Mouse (Mus musculus) A20 (cell line): ENCODE measurements around the gene Gm10282.

Experiments used
- DNase-seq: peaks from one replicate; pipeline ENCODE4 v3.0.0-alpha.2; 2011; ENCODE audit warnings: low read depth, low spot score

Gene Gm10282

GRCm38 (mm10) chr8:72324036-72324706 is 19.1 kb upstream of the Gm10282 start:
- no peak for DNase-seq

GRCm38 (mm10) chr8:72323131-72323725 is 18.2 kb upstream of the Gm10282 start:
- no peak for DNase-seq

- peak; percentile 85 for DNase-seq
These were observed 17.4 kb upstream of the Gm10282 start for GRCm38 (mm10) chr8:72322471-72322889.

GRCm38 (mm10) chr8:72321635-72322441 is 16.8 kb upstream of the Gm10282 start:
- peak; percentile 33 for DNase-seq

GRCm38 (mm10) chr8:72320803-72321583 is 15.9 kb upstream of the Gm10282 start:
- DNase-seq = no peak

GRCm38 (mm10) chr8:72319921-72320802 is 15.1 kb upstream of the Gm10282 start:
- no peak for DNase-seq

GRCm38 (mm10) chr8:72319397-72319796 is 14.3 kb upstream of the Gm10282 start:
- no peak for DNase-seq

- peak; percentile 93 for DNase-seq
These were observed 13.8 kb upstream of the Gm10282 start, which contains the start of gene Klf2 for GRCm38 (mm10) chr8:72318801-72319322. Gene Klf2, plus strand, starts transcription at chr8:72319033.

- no peak for DNase-seq
These were observed 12.8 kb upstream of the Gm10282 start for GRCm38 (mm10) chr8:72317741-72318301.

- no peak for DNase-seq
These were observed 11.1 kb upstream of the Gm10282 start for GRCm38 (mm10) chr8:72316053-72316695.

GRCm38 (mm10) chr8:72312926-72313518 is 8.0 kb upstream of the Gm10282 start:
- no peak for DNase-seq

- DNase-seq = no peak
These were observed 5.9 kb upstream of the Gm10282 start for GRCm38 (mm10) chr8:72310849-72311506.

- no peak for DNase-seq
These were observed 3.2 kb upstream of the Gm10282 start for GRCm38 (mm10) chr8:72308276-72308675.

GRCm38 (mm10) chr8:72306913-72307312 is 1.9 kb upstream of the Gm10282 start:
- no peak for DNase-seq

GRCm38 (mm10) chr8:72303633-72304032 is 1.4 kb downstream of the Gm10282 start:
- no peak for DNase-seq

GRCm38 (mm10) chr8:72302986-72303612 is 2.0 kb downstream of the Gm10282 start:
- no peak for DNase-seq

- no peak for DNase-seq
These were observed 3.6 kb downstream of the Gm10282 start for GRCm38 (mm10) chr8:72301497-72301896.
